In the genomic region with DNA sequence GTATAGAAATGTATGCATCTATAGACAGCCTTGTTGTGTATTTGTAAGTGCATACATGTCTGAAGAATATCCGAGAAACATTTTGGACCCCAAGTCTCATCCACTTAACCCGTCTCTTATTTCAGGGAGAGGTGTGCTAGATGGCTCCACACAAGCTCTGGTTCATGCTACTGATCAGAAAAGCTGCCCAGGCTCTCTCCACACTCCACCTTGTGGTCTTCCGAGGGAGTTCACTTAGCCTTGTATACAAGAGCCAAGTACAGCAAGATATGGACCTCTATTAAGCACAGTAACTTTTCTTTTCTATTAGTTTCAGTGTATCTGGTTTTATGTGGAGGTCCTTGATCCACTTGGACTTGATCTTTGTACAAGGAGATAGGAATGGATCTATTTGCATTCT, we compare ENCODE assay signal across 7 mouse cellular contexts. TPM values are rescaled to one million over a fixed set of nuclear protein-coding genes. Genes with fewer than 3 reads are reported as not detected.
DNase-seq lines count a peak whose midpoint lies in the region; ATAC-seq and TF ChIP-seq lines count a peak whose summit lies in the region.

No protein-coding gene starts in this region.

- no peak for DNase-seq in midbrain, embryonic 10.5 days (ENCODE audit: low spot score)
- DNase-seq in MN1 (ENCODE audit: low spot score) = peak; percentile 6
- DNase-seq in kidney, postnatal 14 days = peak; percentile 50
- peak; percentile 25 for DNase-seq in retina, postnatal 7 days (ENCODE audit: low read depth, low spot score)

- H3K4me1 ChIP-seq in midbrain, embryonic 12.5 days = no peaks in the 10 kb centered on the region
- H3K4me1 ChIP-seq in midbrain, embryonic 10.5 days = no peaks in the 10 kb centered on the region
- H3K4me1 ChIP-seq in bone marrow, adult 2 months (ENCODE audit: control insufficient read depth, insufficient read depth, low read length) = no peaks in the 10 kb centered on the region

- no peak overlapping the region for H3K27ac ChIP-seq in midbrain, embryonic 12.5 days (replicated peaks)
- no peak overlapping the region for H3K27ac ChIP-seq in midbrain, embryonic 10.5 days (replicated peaks)
- H3K27ac ChIP-seq in bone marrow, adult 2 months (ENCODE audit: control insufficient read depth, insufficient read depth, low read depth, low read length, poor library complexity) = no peak overlapping the region

- no peaks in the 10 kb centered on the region for H3K36me3 ChIP-seq in midbrain, embryonic 12.5 days
- H3K36me3 ChIP-seq in midbrain, embryonic 10.5 days = no peaks in the 10 kb centered on the region

- no peaks in the 10 kb centered on the region for H3K9me3 ChIP-seq in midbrain, embryonic 12.5 days
- H3K9me3 ChIP-seq in midbrain, embryonic 10.5 days (replicated peaks) = no peaks in the 10 kb centered on the region

- H3K4me3 ChIP-seq in midbrain, embryonic 12.5 days = no peak overlapping the region
- no peak overlapping the region for H3K4me3 ChIP-seq in midbrain, embryonic 10.5 days
- H3K4me3 ChIP-seq in bone marrow, adult 2 months (replicated peaks; ENCODE audit: control insufficient read depth, low read depth, low read length) = no peak overlapping the region

- no peaks in the 10 kb centered on the region for H3K27me3 ChIP-seq in midbrain, embryonic 12.5 days
- no peaks in the 10 kb centered on the region for H3K27me3 ChIP-seq in midbrain, embryonic 10.5 days (ENCODE audit: low read depth, poor library complexity, severe bottlenecking)

- TF ChIP-seq POLR2A in bone marrow, adult 2 months (IDR thresholded peaks at IDR 0.05; ENCODE audit: borderline replicate concordance, control insufficient read depth, low read depth, low read length) = no peak

- no peak overlapping the region for H3K4me2 ChIP-seq in midbrain, embryonic 12.5 days (replicated peaks)

- no peak overlapping the region for H3K9ac ChIP-seq in midbrain, embryonic 12.5 days (replicated peaks)

- WGBS in midbrain, embryonic 12.5 days = 62% methylated on average over 3 of the region's 3 CpGs
- WGBS in midbrain, embryonic 10.5 days = 56% methylated on average over 3 of the region's 3 CpGs
- WGBS in bone marrow, adult 2 months = 45% methylated on average over 3 of the region's 3 CpGs

- TF ChIP-seq CTCF in bone marrow, adult 2 months (IDR thresholded peaks at IDR 0.05; ENCODE audit: control insufficient read depth, insufficient read depth, low read length) = peak; percentile 71

- peak; percentile 63; the same call in 1 of the 2 replicates for ATAC-seq in midbrain, embryonic 12.5 days (ENCODE audit: low FRiP score, low read depth)
- peak; percentile 99 for ATAC-seq in erythroblast, adult 5-6 weeks (replicated peaks; ENCODE audit: low FRiP score, poor library complexity, severe bottlenecking)

RNA-seq across cellular contexts. Expression of a gene that starts 36.9 kb away (rescaled TPM):
- polyA plus RNA-seq in midbrain, embryonic 12.5 days (2016; fragmentation: Nextera tagmentation; extraction: Ambion mirVana) = 0.09 TPM in 1 of 2 replicates, not detected in the other
- not detected in 2 replicates for polyA plus RNA-seq in midbrain, embryonic 10.5 days (2016; fragmentation: Nextera tagmentation; extraction: Ambion mirVana)
- 51.2 TPM in 2 replicates for polyA plus RNA-seq in bone marrow, adult 2 months (2011; ENCODE audit: insufficient read depth, insufficient read length, low replicate concordance, missing spikeins)
- total RNA-seq in erythroblast, adult 5-6 weeks (2015; ENCODE audit: low replicate concordance) = 237 and 297 TPM in 2 replicates
- 556 and 560 TPM in 2 replicates for total RNA-seq in erythroblast, adult 5-6 weeks (2017; ENCODE audit: low replicate concordance)

Comparison
In these comparisons a context has a peak if more than half of its experiments do, and no peak if none do; other contexts are left out.
1. RNA of a gene that starts 36.9 kb away (polyA plus RNA-seq): 51.2 TPM in bone marrow, adult 2 months; 0.09 TPM in midbrain, embryonic 12.5 days and not detected in midbrain, embryonic 10.5 days; every median in the first group is over 10 times any median in the second.